Mouse (Mus musculus): ENCODE measurements around the gene Kcna7.
A peak's percentile ranks its signal among the peaks of the same experiment; 100 is the strongest.
"Not testable (repeated sequence)": the region's sequence is repeated elsewhere in the genome, so short reads cannot be mapped to it uniquely, and the experiment has no call there.

Kcna7 gene

GRCm38 (mm10) chr7:45405091-45406075 lies at the start of gene Kcna7:
Gene Kcna7, plus strand, starts transcription at chr7:45405653.
- DNase-seq (ENCODE audit: low spot score) = peak; percentile 72

- no peak for DNase-seq (ENCODE audit: low spot score)
These were observed 49.4 kb upstream of the Kcna7 start for GRCm38 (mm10) chr7:45356087-45356486.

GRCm38 (mm10) chr7:45359081-45359480 lies 46.4 kb upstream of the Kcna7 start:
- DNase-seq (ENCODE audit: low spot score) = not testable (repeated sequence)

- DNase-seq (ENCODE audit: low spot score) = no peak
These were observed 44.9 kb upstream of the Kcna7 start for GRCm38 (mm10) chr7:45360404-45361125.

- peak; percentile 91 for DNase-seq (ENCODE audit: low spot score)
These were observed 44.1 kb upstream of the Kcna7 start for GRCm38 (mm10) chr7:45361243-45361804.

DNA sequence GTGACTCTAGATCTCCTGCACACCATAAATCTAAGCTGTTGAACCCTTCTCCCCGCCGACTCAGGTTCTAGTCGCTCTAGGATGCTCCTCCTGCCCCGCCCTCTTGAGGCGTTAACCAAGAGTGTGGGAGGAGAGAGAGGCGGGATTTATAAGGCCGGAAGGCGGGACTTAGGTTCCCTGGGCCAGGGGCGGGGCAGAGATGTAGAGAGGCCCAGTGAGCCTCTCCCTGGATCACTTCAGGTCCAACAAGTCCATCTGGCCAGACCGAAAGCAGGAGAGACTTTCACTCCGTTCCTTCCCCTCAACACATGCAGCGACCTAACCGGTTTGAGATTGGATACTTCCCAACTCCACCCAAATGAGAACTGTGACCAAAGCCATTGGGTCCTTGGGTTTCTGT lies 42.7 kb upstream of the Kcna7 start:
- peak; percentile 78 for DNase-seq (ENCODE audit: low spot score)

GRCm38 (mm10) chr7:45363983-45364382 lies 41.5 kb upstream of the Kcna7 start:
- DNase-seq (ENCODE audit: low spot score) = no peak

- DNase-seq (ENCODE audit: low spot score) = peak; percentile 44
These were observed 39.5 kb upstream of the Kcna7 start for GRCm38 (mm10) chr7:45365742-45366651.

GRCm38 (mm10) chr7:45366652-45367019 lies 38.8 kb upstream of the Kcna7 start, which contains the start of gene Ppfia3:
Gene Ppfia3, minus strand, starts transcription at chr7:45367019.
- peak; percentile 68 for DNase-seq (ENCODE audit: low spot score)

GRCm38 (mm10) chr7:45367020-45367880 lies 38.2 kb upstream of the Kcna7 start:
- peak; percentile 97 for DNase-seq (ENCODE audit: low spot score)

DNA sequence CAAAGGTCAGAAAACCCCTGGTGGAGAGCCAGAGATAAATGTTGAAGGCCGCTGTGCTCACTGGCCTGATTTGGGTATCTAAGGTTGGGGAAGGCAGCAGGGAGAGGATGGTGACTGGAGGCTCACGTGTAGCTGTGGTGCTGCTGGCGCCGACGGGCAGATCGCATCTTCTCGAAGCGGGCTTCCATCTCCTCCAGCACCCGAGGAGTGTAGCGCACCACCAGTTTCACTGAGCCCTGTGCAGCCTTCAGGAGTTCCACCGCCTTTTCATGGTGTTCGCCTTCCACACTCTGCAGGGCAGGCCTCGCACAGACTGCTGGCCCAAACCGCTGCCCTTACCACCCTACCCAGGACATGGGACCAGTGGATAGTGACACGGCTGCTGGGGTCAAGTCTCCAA lies 37.3 kb upstream of the Kcna7 start:
- no peak for DNase-seq (ENCODE audit: low spot score)

GRCm38 (mm10) chr7:45369022-45369745 lies 36.3 kb upstream of the Kcna7 start:
- DNase-seq (ENCODE audit: low spot score) = no peak

DNA sequence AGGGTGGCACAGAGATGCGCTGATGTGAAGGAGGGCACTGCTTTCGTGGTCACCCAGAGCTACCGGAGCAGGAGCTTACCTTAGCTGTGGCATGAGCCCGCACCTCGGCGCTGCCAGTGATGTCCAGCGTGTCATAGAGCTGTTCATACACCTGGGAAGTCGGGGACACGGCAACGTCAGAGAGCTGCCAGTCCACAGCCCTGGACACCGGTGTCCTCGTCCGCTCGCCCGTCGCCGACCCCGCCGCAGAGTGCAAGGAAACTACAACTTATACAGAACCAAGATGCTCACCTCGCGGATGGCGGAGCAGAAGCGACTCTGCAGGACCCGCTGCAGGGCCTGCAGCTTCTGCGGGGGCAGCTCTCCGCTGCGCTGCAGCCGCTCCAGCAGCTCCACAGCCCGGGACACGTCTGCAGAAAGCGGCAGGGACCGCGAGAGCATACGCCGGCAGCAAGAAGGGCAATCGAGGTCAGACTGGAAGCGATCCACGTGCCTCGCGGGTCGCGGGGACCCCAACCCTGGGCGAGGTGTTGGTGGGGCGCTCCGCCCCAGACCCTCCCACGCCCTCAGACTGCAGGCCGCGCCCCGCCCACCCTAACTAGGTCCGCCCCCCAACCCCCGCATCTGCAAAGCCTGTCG lies 35.5 kb upstream of the Kcna7 start:
- no peak for DNase-seq (ENCODE audit: low spot score)

DNA sequence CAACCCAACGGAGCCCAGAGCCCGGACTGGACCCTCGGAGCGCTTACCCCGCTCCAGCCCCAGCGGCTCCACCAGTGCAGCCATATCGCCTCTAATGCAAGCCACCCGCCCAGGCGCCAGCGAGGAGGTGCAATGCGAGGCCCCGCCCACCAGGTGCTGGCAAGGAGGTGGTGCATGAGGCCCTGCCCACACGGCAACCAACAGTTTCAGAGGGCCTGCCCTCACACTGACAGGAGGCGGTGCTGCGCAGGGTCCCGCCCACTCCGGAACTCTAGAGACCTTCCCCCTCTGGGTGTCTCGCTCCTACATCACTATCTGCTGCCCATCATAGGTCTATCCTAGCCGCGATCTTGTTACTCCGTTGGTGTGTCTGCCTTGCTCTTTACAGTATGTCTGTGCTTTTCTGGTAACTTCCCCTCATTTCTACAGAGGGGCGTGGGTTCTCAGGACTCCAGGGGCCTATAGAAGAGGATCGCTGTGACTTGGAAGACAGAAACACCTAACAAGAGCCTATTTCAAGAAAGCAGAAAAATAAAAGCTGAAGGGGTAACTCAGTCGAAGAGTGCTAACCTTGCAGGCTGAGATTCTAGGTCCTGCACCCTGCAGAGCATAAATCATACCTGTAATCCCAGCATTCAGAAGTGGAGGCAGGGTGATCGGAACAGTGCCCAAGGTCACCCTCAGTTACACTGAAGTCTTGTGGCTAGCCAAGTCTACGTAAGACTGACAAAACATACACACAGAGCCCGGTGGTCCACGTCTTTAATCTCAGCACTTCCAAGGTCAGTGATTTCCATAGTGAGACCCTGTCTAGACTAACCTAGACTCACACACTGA lies 34.8 kb upstream of the Kcna7 start, which contains the start of gene Lin7b:
Gene Lin7b (minus strand): TSS at position 109 of the 837 bp plus-strand sequence.
- peak; percentile 89 for DNase-seq (ENCODE audit: low spot score)

GRCm38 (mm10) chr7:45372371-45372770 lies 33.1 kb upstream of the Kcna7 start:
- no peak for DNase-seq (ENCODE audit: low spot score)

GRCm38 (mm10) chr7:45374620-45375019 lies 30.8 kb upstream of the Kcna7 start:
- DNase-seq (ENCODE audit: low spot score) = no peak

DNA sequence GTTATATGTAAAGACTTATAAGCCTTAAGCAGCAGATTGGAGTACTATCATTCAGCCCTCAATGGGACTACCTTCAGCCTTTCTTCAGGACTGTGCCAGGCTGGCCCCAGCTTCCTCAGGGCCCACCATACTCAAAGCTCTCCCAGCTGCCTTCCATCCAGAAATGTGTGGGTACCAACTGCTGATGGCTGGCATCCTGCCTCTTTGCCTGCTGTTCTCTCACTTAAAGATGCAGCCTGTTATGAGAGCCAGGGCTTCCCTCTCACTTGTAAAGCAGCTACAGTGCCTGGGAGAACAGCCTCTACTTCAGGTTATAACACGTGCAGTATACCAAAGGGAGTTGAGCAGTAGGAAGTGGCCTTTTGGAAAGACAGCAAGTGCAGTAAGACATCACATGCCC lies 29.4 kb upstream of the Kcna7 start:
- DNase-seq (ENCODE audit: low spot score) = no peak

DNA sequence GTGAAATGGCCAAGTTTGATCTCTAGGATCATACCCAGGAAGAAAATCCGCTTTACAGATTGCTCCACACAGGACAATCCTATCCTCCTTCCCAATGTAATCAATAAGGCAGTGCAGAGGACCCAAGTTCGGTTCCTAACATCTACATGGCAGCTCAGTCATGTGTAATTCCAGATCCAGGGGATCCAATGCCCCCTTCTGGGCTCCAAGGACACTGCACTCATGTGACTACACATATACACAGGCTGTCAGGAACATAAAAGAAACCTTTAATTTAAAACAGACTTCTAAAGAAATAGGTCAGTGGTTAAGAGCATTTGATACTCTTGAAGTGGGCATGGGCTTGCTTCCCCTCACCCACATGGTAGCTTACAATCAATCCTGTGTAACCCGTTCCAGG lies 19.4 kb upstream of the Kcna7 start:
- DNase-seq (ENCODE audit: low spot score) = no peak

All from retina, embryonic 14.5 days (tissue).